Mouse (Mus musculus) thymus, adult 18-20 months (tissue): ENCODE measurements around the gene Rasgrp3.
A peak's percentile ranks its signal among the peaks of the same experiment; 100 is the strongest.

ENCODE experiments used
- DNase-seq, 2 experiments: peaks; one replicate each; pipeline ENCODE4 v3.0.0; 2022; ENCODE audit warnings: mixed read lengths in 2 of 2

The Rasgrp3 gene

GRCm38 (mm10) chr17:75543434-75543833 lies 107.7 kb downstream of the Rasgrp3 start:
- no peak for DNase-seq

GRCm38 (mm10) chr17:75544262-75544661 lies 108.6 kb downstream of the Rasgrp3 start:
- DNase-seq, result no peak

DNA sequence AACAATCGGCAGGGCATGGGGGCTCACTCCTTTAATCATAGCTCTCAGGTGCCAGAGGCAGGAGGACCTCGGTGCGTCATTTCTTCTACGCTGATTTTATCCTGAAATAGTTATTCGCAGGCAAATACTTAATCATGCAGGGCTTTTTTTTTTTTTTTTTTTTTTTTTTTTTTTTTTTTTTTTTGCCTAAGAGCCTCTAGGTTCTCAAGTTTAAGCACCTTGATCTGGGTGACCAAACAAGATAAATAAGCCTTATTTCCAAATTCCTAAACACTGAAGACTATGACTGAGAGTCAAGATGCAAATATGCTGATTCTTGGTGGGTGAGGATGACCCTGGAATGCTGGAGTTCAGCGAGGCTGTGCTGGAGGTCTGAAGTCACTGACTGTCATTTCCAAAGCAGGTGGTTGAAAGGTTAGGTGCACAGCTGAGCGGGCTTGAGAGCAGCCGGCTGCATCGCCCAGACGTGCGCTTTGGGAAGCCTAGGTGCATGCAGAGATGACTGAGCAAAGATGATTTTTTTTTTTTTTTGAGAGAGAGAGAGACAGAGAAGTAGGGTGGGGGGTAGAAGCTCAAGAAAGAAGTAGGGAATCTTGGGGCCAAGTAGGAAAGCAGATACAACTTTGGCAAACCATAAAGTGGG lies 115.2 kb downstream of the Rasgrp3 start:
- peak; percentile 14 to 19 for DNase-seq

- DNase-seq, result peak; percentile 95 to 96
Measured at GRCm38 (mm10) chr17:75551512-75552400, 116.1 kb downstream of the Rasgrp3 start, which contains the start of gene Fam98a. Gene Fam98a, minus strand, starts transcription at chr17:75551946.

GRCm38 (mm10) chr17:75557031-75557430 lies 121.3 kb downstream of the Rasgrp3 start:
- no peak for DNase-seq

DNA sequence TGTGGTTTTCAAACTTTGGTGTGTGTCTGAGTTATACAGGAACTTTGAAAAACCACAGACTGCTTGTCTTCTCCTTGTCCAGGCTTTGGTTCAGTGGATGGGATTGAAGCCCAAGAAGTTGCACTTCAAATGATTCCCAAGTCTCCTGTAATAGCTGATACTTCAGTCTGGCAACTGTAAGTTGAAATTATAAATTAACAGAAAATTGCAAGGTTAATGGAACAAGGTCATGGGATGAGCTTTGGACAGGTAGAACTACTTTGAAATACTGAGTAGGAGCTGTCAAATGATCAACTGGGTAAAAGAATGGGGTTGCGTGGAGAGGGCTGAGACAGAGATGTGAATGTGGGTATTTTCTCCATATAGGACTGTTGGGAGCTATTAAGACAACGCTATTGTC lies 122.3 kb downstream of the Rasgrp3 start:
- DNase-seq, result no peak

DNA sequence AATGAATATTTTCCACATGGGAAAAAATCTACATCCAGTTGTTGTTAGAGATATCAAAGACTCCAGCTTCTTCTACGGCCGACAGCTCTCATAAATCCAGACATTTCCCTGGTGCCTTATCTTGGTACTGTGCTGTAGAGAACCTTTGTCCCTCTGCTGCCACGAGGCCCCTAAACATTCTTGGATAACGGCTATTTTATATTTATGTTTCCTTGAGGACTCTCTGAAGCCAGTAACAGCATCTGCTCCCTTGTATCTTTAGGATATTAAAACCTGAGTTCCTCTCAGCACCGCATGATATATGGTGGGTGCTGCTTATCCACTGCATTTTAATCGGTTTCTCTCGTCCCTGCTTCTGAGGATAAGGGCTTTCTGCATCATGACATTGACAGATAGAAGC lies 139.9 kb downstream of the Rasgrp3 start:
- no peak for DNase-seq
